Mouse (Mus musculus): ENCODE results near the gene Ptpn1.

DNA sequence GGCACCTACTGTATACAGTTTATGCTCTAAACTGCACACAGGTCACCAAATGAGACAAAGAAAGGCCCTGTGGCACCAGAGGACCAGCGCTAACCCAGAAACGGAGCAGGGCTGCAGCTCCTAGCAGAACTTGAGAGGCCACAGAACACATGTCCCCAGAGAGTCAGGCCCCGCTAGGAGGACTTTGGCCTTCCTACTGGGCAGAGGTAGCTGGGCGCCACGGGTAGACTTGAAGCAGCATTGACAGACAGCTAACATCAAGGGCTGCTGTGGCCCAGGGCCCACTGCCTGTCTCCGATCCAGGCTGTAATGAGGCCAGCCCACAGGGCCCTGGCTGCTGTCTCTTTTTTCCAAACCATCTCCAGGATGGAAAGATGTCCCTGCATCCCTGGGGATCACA, 74.6 kb downstream of the Ptpn1 start:
- TF ChIP-seq CTCF (IDR thresholded peaks at IDR 0.05; ENCODE audit: borderline replicate concordance, extremely low read depth, insufficient read depth, insufficient read length) (no peak), POLR2A (IDR thresholded peaks at IDR 0.05; ENCODE audit: borderline replicate concordance, extremely low read depth, insufficient read depth, insufficient read length, poor library complexity, severe bottlenecking) (no peak)
